Mouse (Mus musculus) forebrain, embryonic 13.5 days (tissue): ENCODE measurements around the gene Ptp4a2. TPM values are rescaled to one million over a fixed set of nuclear protein-coding genes. Genes with fewer than 3 reads are reported as not detected.
"Not testable (repeated sequence)": the region's sequence is repeated elsewhere in the genome, so short reads cannot be mapped to it uniquely, and the experiment has no call there.

ENCODE experiments used
- ATAC-seq: fragments of 200-750 bp; cut with Nextera tagmentation; 2 replicates; pipeline ENCODE4 v1.8.0; 2017
- H3K27ac ChIP-seq: fragments of 300-500 bp; sonication (generic); 2 replicates; pipeline ENCODE4 v1.5.1; 2015; ENCODE audit warnings: inconsistent platforms, mild to moderate bottlenecking, moderate library complexity
- H3K27me3 ChIP-seq: fragments of 300-500 bp; sonication (generic); 2 replicates; pipeline ENCODE4 v1.6.1; 2015; ENCODE audit warnings: mild to moderate bottlenecking, inconsistent platforms
- H3K36me3 ChIP-seq: fragments of 300-500 bp; sonication (generic); 2 replicates; pipeline ENCODE4 v1.6.1; 2015; ENCODE audit warnings: mild to moderate bottlenecking, inconsistent platforms; ENCODE audit not compliant: poor library complexity, severe bottlenecking
- H3K4me1 ChIP-seq: fragments of 300-500 bp; sonication (generic); 2 replicates; pipeline ENCODE4 v1.6.1; 2015; ENCODE audit warnings: inconsistent platforms
- H3K4me2 ChIP-seq: fragments of 300-500 bp; sonication (generic); 2 replicates; pipeline ENCODE4 v1.6.1; 2015; ENCODE audit warnings: inconsistent platforms, mild to moderate bottlenecking, moderate library complexity
- H3K4me3 ChIP-seq: fragments of 300-500 bp; sonication (generic); 2 replicates; pipeline ENCODE4 v1.5.1; 2015; ENCODE audit warnings: mild to moderate bottlenecking, inconsistent platforms
- H3K9ac ChIP-seq: fragments of 300-500 bp; sonication (generic); 2 replicates; pipeline ENCODE4 v1.6.1; 2015; ENCODE audit warnings: mild to moderate bottlenecking, inconsistent platforms
- H3K9me3 ChIP-seq: fragments of 300-500 bp; sonication (generic); replicated peaks from 2 replicates; pipeline ENCODE4 v1.6.1; 2016; ENCODE audit warnings: inconsistent platforms
- WGBS: fragments of 180-500 bp; shearing (Covaris S2); methylation state at CpG from one replicate; pipeline ENCODE4 v1.1.7; 2015; 5-methylcytosine and 5-hydroxymethylcytosine counted together
- polyA plus RNA-seq: library from polyadenylated mRNA; unstranded; fragments of >200 nt; fragmentation: Nextera tagmentation; extraction: Ambion mirVana; gene quantifications from 2 replicates; pipeline ENCODE4 v1.2.1, GENCODE M21; 2015

Gene Ptp4a2
- polyA plus RNA-seq, result 358 and 389 TPM in 2 replicates

- Histone ChIP-seq H3K4me1 (peaks cover 10% of the 10 kb centered on the region), H3K4me3 (peak within 1 kb of the TSS; percentile 33), H3K9me3 (no peaks in the 10 kb centered on the region), H3K4me2 (peak within 1 kb of the TSS; percentile 60), H3K9ac (peak within 1 kb of the TSS; percentile 43), H3K27ac (no peak within 1 kb of the TSS), H3K36me3 (no peaks in the 10 kb centered on the region), H3K27me3 (peaks cover 14% of the 10 kb centered on the region; the same call in 1 of the 2 replicates)
- 21% methylated on average over 35 of the region's 35 CpGs for WGBS
- no peak for ATAC-seq
Observed at GRCm38 (mm10) chr4:129810798-129811604, at the start of gene Ptp4a2. Ptp4a2 (plus strand) TSS chr4:129811219.

- H3K9me3 ChIP-seq, result no peaks in the 10 kb centered on the region
- H3K36me3 ChIP-seq, result no peaks in the 10 kb centered on the region
- H3K27me3 ChIP-seq, result no peaks in the 10 kb centered on the region
- H3K9ac ChIP-seq, result no peak overlapping the region
- no peak overlapping the region for H3K4me2 ChIP-seq
- WGBS, result 93% methylated on average over 12 of the region's 12 CpGs
- no peak for ATAC-seq
- no peaks in the 10 kb centered on the region for H3K4me1 ChIP-seq
- no peak overlapping the region for H3K27ac ChIP-seq
- H3K4me3 ChIP-seq, result no peak overlapping the region
Observed at GRCm38 (mm10) chr4:129761606-129762005, 49.4 kb upstream of the Ptp4a2 start.

- not testable (repeated sequence) for H3K27ac ChIP-seq, H3K36me3 ChIP-seq, H3K27me3 ChIP-seq, H3K9ac ChIP-seq, H3K9me3 ChIP-seq, H3K4me3 ChIP-seq, ATAC-seq, H3K4me1 ChIP-seq, H3K4me2 ChIP-seq
- WGBS, result 87% methylated on average over 1 of the region's 1 CpGs
Observed at GRCm38 (mm10) chr4:129762496-129762895, 48.5 kb upstream of the Ptp4a2 start.

- H3K4me1 ChIP-seq, result no peaks in the 10 kb centered on the region
- H3K4me3 ChIP-seq, result no peak overlapping the region
- H3K27me3 ChIP-seq, result no peaks in the 10 kb centered on the region
- H3K4me2 ChIP-seq, result no peak overlapping the region
- no peak for ATAC-seq
- H3K27ac ChIP-seq, result no peak overlapping the region
- H3K9ac ChIP-seq, result no peak overlapping the region
- H3K36me3 ChIP-seq, result no peaks in the 10 kb centered on the region
- 86% methylated on average over 3 of the region's 3 CpGs for WGBS
- no peaks in the 10 kb centered on the region for H3K9me3 ChIP-seq
Observed at GRCm38 (mm10) chr4:129765351-129765750, 45.7 kb upstream of the Ptp4a2 start.

- Histone ChIP-seq H3K4me2 (no peak overlapping the region), H3K9me3 (no peaks in the 10 kb centered on the region), H3K36me3 (no peaks in the 10 kb centered on the region), H3K27ac (no peak overlapping the region; the same call in 1 of the 2 replicates), H3K9ac (no peak overlapping the region), H3K27me3 (no peaks in the 10 kb centered on the region), H3K4me1 (peaks cover 16% of the 10 kb centered on the region), H3K4me3 (no peak overlapping the region)
- no peak for ATAC-seq
- 72% methylated on average over 8 of the region's 8 CpGs for WGBS
Observed at GRCm38 (mm10) chr4:129767782-129768181, 43.2 kb upstream of the Ptp4a2 start.

- not testable (repeated sequence) for H3K9ac ChIP-seq, H3K4me3 ChIP-seq, H3K4me2 ChIP-seq, ATAC-seq, H3K36me3 ChIP-seq, H3K27me3 ChIP-seq, H3K9me3 ChIP-seq, H3K27ac ChIP-seq
- WGBS, result 86% methylated on average over 3 of the region's 3 CpGs
- peaks cover 16% of the 10 kb centered on the region for H3K4me1 ChIP-seq
Observed at GRCm38 (mm10) chr4:129768742-129769141, 42.3 kb upstream of the Ptp4a2 start.

GRCm38 (mm10) chr4:129770600-129770999 is 40.4 kb upstream of the Ptp4a2 start:
- Histone ChIP-seq H3K4me2 (no peak overlapping the region), H3K4me1 (peaks cover 28% of the 10 kb centered on the region), H3K9ac (no peak overlapping the region), H3K9me3 (no peaks in the 10 kb centered on the region), H3K27me3 (peaks cover 3% of the 10 kb centered on the region; the same call in 1 of the 2 replicates), H3K36me3 (no peaks in the 10 kb centered on the region), H3K27ac (no peak overlapping the region), H3K4me3 (no peak overlapping the region)
- WGBS, result 67% methylated on average over 6 of the region's 6 CpGs
- ATAC-seq, result no peak

- H3K4me1 ChIP-seq, result peaks cover 34% of the 10 kb centered on the region
- H3K9me3 ChIP-seq, result no peaks in the 10 kb centered on the region
- no peak overlapping the region; the same call in 1 of the 2 replicates for H3K4me3 ChIP-seq
- H3K27me3 ChIP-seq, result peaks cover 3% of the 10 kb centered on the region; the same call in 1 of the 2 replicates
- H3K4me2 ChIP-seq, result peak overlapping the region; percentile 52
- WGBS, result 21% methylated on average over 7 of the region's 7 CpGs
- no peaks in the 10 kb centered on the region for H3K36me3 ChIP-seq
- no peak for ATAC-seq
- H3K9ac ChIP-seq, result 0 out of 2 replicates have a peak overlapping the region, but pooled peaks have one; percentile 45
- H3K27ac ChIP-seq, result peak overlapping the region; percentile 57; the same call in 1 of the 2 replicates
Observed at GRCm38 (mm10) chr4:129771314-129771671, 39.7 kb upstream of the Ptp4a2 start.

- H3K27ac ChIP-seq, result peak overlapping the region; percentile 57
- WGBS, result 2% methylated on average over 21 of the region's 21 CpGs
- ATAC-seq, result peak; percentile 59
- no peaks in the 10 kb centered on the region for H3K9me3 ChIP-seq
- H3K9ac ChIP-seq, result peak overlapping the region; percentile 48
- H3K4me3 ChIP-seq, result no peak overlapping the region; the same call in 1 of the 2 replicates
- H3K4me2 ChIP-seq, result peak overlapping the region; percentile 52
- H3K27me3 ChIP-seq, result peaks cover 3% of the 10 kb centered on the region; the same call in 1 of the 2 replicates
- H3K36me3 ChIP-seq, result no peaks in the 10 kb centered on the region
- H3K4me1 ChIP-seq, result peaks cover 34% of the 10 kb centered on the region
Observed at GRCm38 (mm10) chr4:129771672-129772521, 39.1 kb upstream of the Ptp4a2 start.

- no peaks in the 10 kb centered on the region for H3K9me3 ChIP-seq
- no peak overlapping the region for H3K4me3 ChIP-seq
- no peak overlapping the region; the same call in 1 of the 2 replicates for H3K9ac ChIP-seq
- no peak for ATAC-seq
- H3K27me3 ChIP-seq, result no peaks in the 10 kb centered on the region
- WGBS, result 14% methylated on average over 4 of the region's 4 CpGs
- no peak overlapping the region; the same call in 1 of the 2 replicates for H3K27ac ChIP-seq
- no peaks in the 10 kb centered on the region for H3K36me3 ChIP-seq
- no peak overlapping the region for H3K4me2 ChIP-seq
- H3K4me1 ChIP-seq, result peaks cover 19% of the 10 kb centered on the region
Observed at GRCm38 (mm10) chr4:129781881-129782675, 28.9 kb upstream of the Ptp4a2 start.

GRCm38 (mm10) chr4:129782857-129783331 is 28.1 kb upstream of the Ptp4a2 start:
- peaks cover 19% of the 10 kb centered on the region for H3K4me1 ChIP-seq
- H3K4me2 ChIP-seq, result no peak overlapping the region
- H3K36me3 ChIP-seq, result no peaks in the 10 kb centered on the region
- 42% methylated on average over 3 of the region's 3 CpGs for WGBS
- no peak overlapping the region for H3K4me3 ChIP-seq
- H3K27me3 ChIP-seq, result no peaks in the 10 kb centered on the region
- no peak overlapping the region for H3K9ac ChIP-seq
- no peak overlapping the region; the same call in 1 of the 2 replicates for H3K27ac ChIP-seq
- H3K9me3 ChIP-seq, result no peaks in the 10 kb centered on the region
- ATAC-seq, result peak; percentile 57; the same call in 1 of the 2 replicates
